Mouse (Mus musculus): ENCODE results near the gene Tmem190.
"Not testable (repeated sequence)": the region's sequence is repeated elsewhere in the genome, so short reads cannot be mapped to it uniquely, and the experiment has no call there.

The Tmem190 gene

GRCm38 (mm10) chr7:4816559-4816958 is 33.8 kb downstream of the Tmem190 start:
- DNase-seq, result no peak

- not testable (repeated sequence) for DNase-seq
Measured at GRCm38 (mm10) chr7:4820925-4821324, 38.2 kb downstream of the Tmem190 start.

- DNase-seq, result no peak
Measured at GRCm38 (mm10) chr7:4821690-4822089, 39.0 kb downstream of the Tmem190 start.

GRCm38 (mm10) chr7:4822162-4822907 is 39.6 kb downstream of the Tmem190 start:
- DNase-seq, result no peak

- DNase-seq, result no peak
Measured at GRCm38 (mm10) chr7:4825365-4825764, 42.6 kb downstream of the Tmem190 start.

- DNase-seq, result no peak
Measured at GRCm38 (mm10) chr7:4830476-4830875, 47.7 kb downstream of the Tmem190 start.
